Mouse (Mus musculus) MEL (cell line): ENCODE measurements around the gene Phtf1. TPM values are rescaled to one million over a fixed set of nuclear protein-coding genes. Genes with fewer than 3 reads are reported as not detected.

Source experiments
- DNase-seq: peaks from one replicate; pipeline ENCODE4 v3.0.0; 2011; ENCODE audit warnings: low read depth, low spot score
- H3K27ac ChIP-seq: 2 replicates; pipeline ENCODE4 v1.5.1; 2012; ENCODE audit warnings: low read depth, mild to moderate bottlenecking, control low read depth, low read length, moderate library complexity; ENCODE audit not compliant: control insufficient read depth
- H3K27me3 ChIP-seq, 2 experiments: fragments of 150-350 bp in 1 of 2; sonication (generic) in 1 of 2; 2 replicates each; pipeline ENCODE4 v1.6.1; 2012; ENCODE audit warnings: low read length in 2 of 2, mild to moderate bottlenecking in 2 of 2, improper control_type of control experiment in 1 of 2, moderate library complexity in 1 of 2; ENCODE audit not compliant: insufficient read depth in 2 of 2, control insufficient read depth in 1 of 2
- H3K36me3 ChIP-seq, 2 experiments: 2 replicates each; pipeline ENCODE4 v1.6.1; 2012 to 2014; ENCODE audit warnings: low read length in 2 of 2, improper control_type of control experiment in 1 of 2, inconsistent platforms in 1 of 2, mild to moderate bottlenecking in 1 of 2; ENCODE audit not compliant: insufficient read depth in 2 of 2, control insufficient read depth in 1 of 2
- H3K4me1 ChIP-seq, 2 experiments: fragments of 150-350 bp in 1 of 2; sonication (generic) in 1 of 2; 2 replicates each; pipeline ENCODE4 v1.6.1; 2012; ENCODE audit warnings: low read length in 2 of 2, improper control_type of control experiment in 1 of 2, mild to moderate bottlenecking in 1 of 2; ENCODE audit not compliant: insufficient read depth in 2 of 2, control insufficient read depth in 1 of 2
- H3K4me3 ChIP-seq, 2 experiments: fragments of 150-350 bp in 1 of 2; sonication (generic) in 1 of 2; 2 replicates each; pipeline ENCODE4 v1.5.1; 2012; ENCODE audit warnings: low read depth in 2 of 2, low read length in 2 of 2, mild to moderate bottlenecking in 2 of 2, moderate library complexity in 2 of 2, control low read depth in 1 of 2, improper control_type of control experiment in 1 of 2; ENCODE audit not compliant: control insufficient read depth in 1 of 2, insufficient read depth in 1 of 2
- H3K79me2 ChIP-seq: 2 replicates; pipeline ENCODE4 v1.6.1; 2012; ENCODE audit warnings: mild to moderate bottlenecking, low read length, moderate library complexity; ENCODE audit not compliant: control insufficient read depth, poor library complexity, insufficient read depth
- H3K9ac ChIP-seq: 2 replicates; pipeline ENCODE4 v1.6.1; 2012; ENCODE audit warnings: low read depth, mild to moderate bottlenecking, control low read depth, low read length, moderate library complexity; ENCODE audit not compliant: control insufficient read depth, poor library complexity, severe bottlenecking
- H3K9me3 ChIP-seq: fragments of 150-350 bp; sonication (generic); replicated peaks from 2 replicates; pipeline ENCODE4 v1.6.1; 2012; ENCODE audit warnings: mild to moderate bottlenecking, low read length, improper control_type of control experiment, moderate library complexity; ENCODE audit not compliant: insufficient read depth
- BHLHE40 ChIP-seq: IDR thresholded peaks from 2 replicates; pipeline ENCODE4 v1.6.1; 2012; ENCODE audit warnings: low read depth, mild to moderate bottlenecking, inconsistent platforms, low read length, improper control_type of control experiment, borderline replicate concordance
- CHD1 ChIP-seq: IDR thresholded peaks from 2 replicates; pipeline ENCODE4 v1.6.1; 2012; ENCODE audit warnings: low read depth, mild to moderate bottlenecking, inconsistent platforms, low read length, improper control_type of control experiment
- CHD2 ChIP-seq: IDR thresholded peaks from 2 replicates; pipeline ENCODE4 v1.6.1; 2011; ENCODE audit warnings: low read length, improper control_type of control experiment
- CTCF ChIP-seq, 3 experiments: IDR thresholded peaks in 2 of 3; conservative IDR thresholded peaks in 1 of 3; 2 replicates each; pipeline ENCODE4 v1.5.1; 2011 to 2012; ENCODE audit warnings: low read length in 3 of 3, low read depth in 2 of 3, mild to moderate bottlenecking in 2 of 3, improper control_type of control experiment in 1 of 3, inconsistent platforms in 1 of 3, mixed read lengths in 1 of 3, moderate library complexity in 1 of 3; ENCODE audit not compliant: control insufficient read depth in 1 of 3, insufficient read depth in 1 of 3, poor library complexity in 1 of 3, severe bottlenecking in 1 of 3
- E2F4 ChIP-seq: IDR thresholded peaks from 2 replicates; pipeline ENCODE4 v1.6.1; 2011; ENCODE audit warnings: low read depth, low read length, improper control_type of control experiment, borderline replicate concordance
- ELF1 ChIP-seq: IDR thresholded peaks from 2 replicates; pipeline ENCODE4 v1.6.1; 2014; ENCODE audit warnings: low read depth, mild to moderate bottlenecking, inconsistent platforms, low read length, improper control_type of control experiment, moderate library complexity
- EP300 ChIP-seq, 2 experiments: IDR thresholded peaks; 2 replicates each; pipeline ENCODE4 v1.6.1; 2011; ENCODE audit warnings: improper control_type of control experiment in 2 of 2, low read length in 2 of 2, low read depth in 1 of 2, mild to moderate bottlenecking in 1 of 2
- ETS1 ChIP-seq: IDR thresholded peaks from 2 replicates; pipeline ENCODE4 v1.6.1; 2012; ENCODE audit warnings: low read depth, mild to moderate bottlenecking, inconsistent platforms, low read length, improper control_type of control experiment, moderate library complexity
- GATA1 ChIP-seq: IDR thresholded peaks from 2 replicates; pipeline ENCODE4 v1.6.1; 2011; ENCODE audit warnings: low read depth, low read length, improper control_type of control experiment
- HCFC1 ChIP-seq: IDR thresholded peaks from 2 replicates; pipeline ENCODE4 v1.6.1; 2012; ENCODE audit warnings: low read depth, mild to moderate bottlenecking, inconsistent platforms, low read length, improper control_type of control experiment, moderate library complexity
- JUND ChIP-seq: IDR thresholded peaks from 2 replicates; pipeline ENCODE4 v1.6.1; 2011; ENCODE audit warnings: low read depth, mild to moderate bottlenecking, improper control_type of control experiment, low read length
- MAX ChIP-seq: IDR thresholded peaks from 2 replicates; pipeline ENCODE4 v1.6.1; 2011; ENCODE audit warnings: low read length, improper control_type of control experiment
- MAZ ChIP-seq: IDR thresholded peaks from 2 replicates; pipeline ENCODE4 v1.6.1; 2012; ENCODE audit warnings: low read depth, mild to moderate bottlenecking, inconsistent platforms, low read length, improper control_type of control experiment
- MEF2A ChIP-seq: IDR thresholded peaks from 2 replicates; pipeline ENCODE4 v1.6.1; 2014; ENCODE audit warnings: low read depth, mild to moderate bottlenecking, inconsistent platforms, low read length, improper control_type of control experiment; ENCODE audit not compliant: poor library complexity, insufficient replicate concordance, severe bottlenecking; ENCODE audit errors: extremely low read depth
- MXI1 ChIP-seq: IDR thresholded peaks from 2 replicates; pipeline ENCODE4 v1.6.1; 2011; ENCODE audit warnings: mild to moderate bottlenecking, low read depth, low read length, improper control_type of control experiment
- MYB ChIP-seq: IDR thresholded peaks from 2 replicates; pipeline ENCODE4 v1.6.1; 2011; ENCODE audit warnings: mild to moderate bottlenecking, low read depth, low read length, improper control_type of control experiment
- MYC ChIP-seq: IDR thresholded peaks from 2 replicates; pipeline ENCODE4 v1.6.1; 2011; ENCODE audit warnings: low read depth, mild to moderate bottlenecking, low read length, improper control_type of control experiment, moderate library complexity
- NELFE ChIP-seq: IDR thresholded peaks from 2 replicates; pipeline ENCODE4 v1.6.1; 2011; ENCODE audit warnings: low read depth, low read length, improper control_type of control experiment
- NRF1 ChIP-seq: IDR thresholded peaks from 2 replicates; pipeline ENCODE4 v1.6.1; 2014; ENCODE audit warnings: low read depth, mild to moderate bottlenecking, inconsistent platforms, low read length, improper control_type of control experiment, moderate library complexity; ENCODE audit not compliant: poor library complexity, insufficient read depth, severe bottlenecking
- POLR2A ChIP-seq, 2 experiments: IDR thresholded peaks; 2 replicates each; pipeline ENCODE4 v1.6.1; 2011 to 2012; ENCODE audit warnings: low read length in 2 of 2, mild to moderate bottlenecking in 2 of 2, control low read depth in 1 of 2, improper control_type of control experiment in 1 of 2, low read depth in 1 of 2, moderate library complexity in 1 of 2; ENCODE audit not compliant: control insufficient read depth in 1 of 2, insufficient read depth in 1 of 2, poor library complexity in 1 of 2
- POLR2AphosphoS2 ChIP-seq: IDR thresholded peaks from 2 replicates; pipeline ENCODE4 v1.6.1; 2011; ENCODE audit warnings: low read length, improper control_type of control experiment
- POLR2AphosphoS5 ChIP-seq: IDR thresholded peaks from 2 replicates; pipeline ENCODE4 v1.6.1; 2012; ENCODE audit warnings: low read depth, borderline replicate concordance, mild to moderate bottlenecking, inconsistent platforms, low read length, moderate library complexity, mixed read lengths
- RAD21 ChIP-seq: IDR thresholded peaks from 2 replicates; pipeline ENCODE4 v1.6.1; 2011; ENCODE audit warnings: mild to moderate bottlenecking, low read depth, low read length, improper control_type of control experiment
- RCOR1 ChIP-seq: IDR thresholded peaks from 2 replicates; pipeline ENCODE4 v1.6.1; 2012; ENCODE audit warnings: low read depth, mild to moderate bottlenecking, inconsistent platforms, low read length, improper control_type of control experiment
- SIN3A ChIP-seq: IDR thresholded peaks from 2 replicates; pipeline ENCODE4 v1.6.1; 2012; ENCODE audit warnings: low read length, improper control_type of control experiment, inconsistent platforms
- SMC3 ChIP-seq: IDR thresholded peaks from 2 replicates; pipeline ENCODE4 v1.6.1; 2011; ENCODE audit warnings: low read depth, low read length, improper control_type of control experiment
- TAL1 ChIP-seq: IDR thresholded peaks from 2 replicates; pipeline ENCODE4 v1.6.1; 2012; ENCODE audit warnings: mild to moderate bottlenecking, inconsistent platforms, low read length, moderate library complexity, mixed read lengths
- TBP ChIP-seq: IDR thresholded peaks from 2 replicates; pipeline ENCODE4 v1.8.0; 2011; ENCODE audit warnings: low read depth, low read length, improper control_type of control experiment
- TCF12 ChIP-seq: IDR thresholded peaks from 2 replicates; pipeline ENCODE4 v1.6.1; 2014; ENCODE audit warnings: low read depth, mild to moderate bottlenecking, inconsistent platforms, low read length, improper control_type of control experiment, moderate library complexity
- USF1 ChIP-seq: IDR thresholded peaks from 2 replicates; pipeline ENCODE4 v1.6.1; 2014; ENCODE audit warnings: low read depth, mild to moderate bottlenecking, inconsistent platforms, low read length, improper control_type of control experiment, moderate library complexity
- USF2 ChIP-seq, 2 experiments: IDR thresholded peaks; 2 replicates each; pipeline ENCODE4 v1.6.1; 2011 to 2012; ENCODE audit warnings: improper control_type of control experiment in 2 of 2, low read length in 2 of 2, borderline replicate concordance in 1 of 2, inconsistent platforms in 1 of 2, low read depth in 1 of 2, mild to moderate bottlenecking in 1 of 2; ENCODE audit not compliant: insufficient read depth in 1 of 2
- ZC3H11A ChIP-seq: IDR thresholded peaks from 2 replicates; pipeline ENCODE4 v1.6.1; 2012; ENCODE audit warnings: low read depth, mild to moderate bottlenecking, inconsistent platforms, low read length, improper control_type of control experiment
- ZKSCAN1 ChIP-seq: IDR thresholded peaks from 2 replicates; pipeline ENCODE4 v1.6.1; 2012; ENCODE audit warnings: low read depth, mild to moderate bottlenecking, inconsistent platforms, low read length, improper control_type of control experiment, moderate library complexity
- ZMIZ1 ChIP-seq: IDR thresholded peaks from 2 replicates; pipeline ENCODE4 v1.6.1; 2012; ENCODE audit warnings: low read depth, mild to moderate bottlenecking, inconsistent platforms, low read length, improper control_type of control experiment, moderate library complexity
- ZNF384 ChIP-seq: IDR thresholded peaks from 2 replicates; pipeline ENCODE4 v1.6.1; 2012; ENCODE audit warnings: low read depth, mild to moderate bottlenecking, inconsistent platforms, low read length, improper control_type of control experiment
- polyA plus RNA-seq, 2 experiments: library from polyadenylated mRNA; stranded (reverse) in 1 of 2; unstranded in 1 of 2; fragments of >175 nt in 1 of 2; fragments of >200 nt in 1 of 2; gene quantifications; 2 replicates each; pipeline versions ENCODE4 v1.2.1 to v1.2.4; 2012; ENCODE audit warnings: low replicate concordance in 2 of 2, low read depth in 1 of 2; ENCODE audit not compliant: insufficient read length in 2 of 2, insufficient read depth in 1 of 2, missing spikeins in 1 of 2
- total RNA-seq: library from RNA; depleted of rRNA; stranded (reverse); fragments of 300-350 nt; gene quantifications from 2 replicates; pipeline ENCODE4 v1.2.3, GENCODE M21; 2012; rRNA removed

Gene Phtf1
- total RNA-seq (19.7 and 20.0 TPM in 2 replicates), polyA plus RNA-seq (10 to 100 TPM in 1 of 2 experiments, not detected in 1; 23.4 TPM)

- H3K27me3 ChIP-seq: no peaks in the 10 kb centered on the region
- H3K36me3 ChIP-seq: peaks cover 11 to 24% of the 10 kb centered on the region in 2 experiments
- peak within 1 kb of the TSS; percentile 90 for H3K27ac ChIP-seq
- H3K4me3 ChIP-seq: peak within 1 kb of the TSS; percentile 80 to 81
- H3K4me1 ChIP-seq: peaks cover 0 to 5% of the 10 kb centered on the region in 2 experiments; a peak in 2 of 4 replicates
- peak; percentile 91 for DNase-seq
- no peaks in the 10 kb centered on the region for H3K9me3 ChIP-seq
- peaks cover 7% of the 10 kb centered on the region; the same call in 1 of the 2 replicates for H3K79me2 ChIP-seq
- H3K9ac ChIP-seq: peak within 1 kb of the TSS; percentile 96
- TF ChIP-seq ZC3H11A: no peak
- peak; percentile 82; the same call in 1 of the 2 replicates for TF ChIP-seq MAX
- no peak for TF ChIP-seq ZKSCAN1
- TF ChIP-seq MYB: no peak
- no peak for TF ChIP-seq MEF2A
- TF ChIP-seq JUND: no peak
- TF ChIP-seq USF1: no peak
- no peak for TF ChIP-seq BHLHE40
- no peak for TF ChIP-seq CTCF (IDR thresholded peaks at IDR 0.05 in 2 of 3, conservative IDR thresholded peaks at IDR 0.05 in 1 of 3; ENCODE audit: control insufficient read depth in 1 of 3, insufficient read depth in 1 of 3, low read depth in 2 of 3, low read length in 3 of 3, poor library complexity in 1 of 3, severe bottlenecking in 1 of 3)
- TF ChIP-seq TAL1: no peak
- peak; percentile 87 for TF ChIP-seq NELFE
- peak; percentile 81; the same call in 1 of the 2 replicates for TF ChIP-seq HCFC1
- 0 out of 2 replicates have a peak, but pooled peaks have one; percentile 40 for TF ChIP-seq NRF1
- peak; percentile 93 for TF ChIP-seq POLR2AphosphoS2
- no peak for TF ChIP-seq ZNF384
- TF ChIP-seq MYC: peak; percentile 31; the same call in 1 of the 2 replicates
- TF ChIP-seq MXI1: peak; percentile 56
- TF ChIP-seq ETS1: no peak
- peak; percentile 77 for TF ChIP-seq TBP
- TF ChIP-seq USF2 (IDR thresholded peaks at IDR 0.05; ENCODE audit: borderline replicate concordance in 1 of 2, insufficient read depth in 1 of 2, low read depth in 1 of 2, low read length in 2 of 2): no peak
- 0 out of 4 replicates have a peak, but pooled peaks of 1 of the 2 experiments have one; percentile 15 for TF ChIP-seq EP300 (IDR thresholded peaks at IDR 0.05; ENCODE audit: low read depth in 1 of 2, low read length in 2 of 2)
- no peak for TF ChIP-seq RAD21
- TF ChIP-seq E2F4: peak; percentile 79; the same call in 1 of the 2 replicates
- no peak for TF ChIP-seq CHD2
- no peak for TF ChIP-seq MAZ
- no peak for TF ChIP-seq SMC3
- no peak for TF ChIP-seq TCF12
- peak; percentile 62; the same call in 1 of the 2 replicates for TF ChIP-seq POLR2AphosphoS5
- no peak for TF ChIP-seq RCOR1
- TF ChIP-seq ZMIZ1: peak; percentile 92
- TF ChIP-seq ELF1: peak; percentile 95
- TF ChIP-seq POLR2A (IDR thresholded peaks at IDR 0.05; ENCODE audit: control insufficient read depth in 1 of 2, insufficient read depth in 1 of 2, low read depth in 1 of 2, low read length in 2 of 2, poor library complexity in 1 of 2): peak; percentile 82 to 95
- no peak for TF ChIP-seq GATA1
- peak; percentile 74 for TF ChIP-seq SIN3A
- no peak; the same call in 1 of the 2 replicates for TF ChIP-seq CHD1
Observed at GRCm38 (mm10) chr3:103967861-103968691, at the start of gene Phtf1. Gene Phtf1, plus strand, starts transcription at chr3:103968110.
